8 mouse cellular contexts compared by ENCODE assay signal in the genomic region with DNA sequence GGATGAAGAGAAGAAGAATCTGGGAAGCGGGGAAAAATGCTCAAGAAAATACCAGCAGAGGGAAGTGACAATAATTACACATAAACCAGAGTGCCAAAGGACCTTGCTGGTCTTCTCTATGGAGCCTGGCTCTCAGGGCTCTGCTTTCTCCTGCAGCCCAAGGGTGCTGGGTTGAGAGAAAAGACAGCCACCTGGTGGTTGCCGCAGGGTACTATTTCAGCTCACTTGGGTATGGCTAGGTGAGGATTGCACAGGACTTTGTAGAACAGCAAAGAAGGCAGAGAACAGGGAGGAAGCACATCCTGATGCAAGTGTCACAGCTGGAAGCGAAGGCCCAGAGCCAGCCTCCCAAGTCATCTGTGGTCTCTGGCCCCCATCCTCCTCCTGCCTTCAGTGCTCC.
A peak's percentile ranks its signal among the peaks of the same experiment; 100 is the strongest.
DNase-seq lines count a peak whose midpoint lies in the region; ATAC-seq lines count a peak whose summit lies in the region.

No protein-coding gene starts in this region.

- H3K27me3 ChIP-seq in embryonic facial prominence, embryonic 14.5 days (replicated peaks; ENCODE audit: control insufficient read depth, insufficient read depth, low read length), result no peaks in the 10 kb centered on the region
- no peaks in the 10 kb centered on the region for H3K27me3 ChIP-seq in neural tube, embryonic 12.5 days (replicated peaks)

- H3K4me2 ChIP-seq in embryonic facial prominence, embryonic 14.5 days (ENCODE audit: low read depth, low read length), result no peak overlapping the region
- H3K4me2 ChIP-seq in neural tube, embryonic 12.5 days (replicated peaks), result no peak overlapping the region

- no peaks in the 10 kb centered on the region for H3K36me3 ChIP-seq in embryonic facial prominence, embryonic 14.5 days (ENCODE audit: control insufficient read depth, insufficient read depth, low read length)
- no peaks in the 10 kb centered on the region for H3K36me3 ChIP-seq in neural tube, embryonic 12.5 days

- H3K4me3 ChIP-seq in embryonic facial prominence, embryonic 14.5 days (ENCODE audit: low read depth, low read length), result no peak overlapping the region
- no peak overlapping the region for H3K4me3 ChIP-seq in neural tube, embryonic 12.5 days

- H3K4me1 ChIP-seq in embryonic facial prominence, embryonic 14.5 days (ENCODE audit: control insufficient read depth, insufficient read depth, low read length), result no peaks in the 10 kb centered on the region
- H3K4me1 ChIP-seq in neural tube, embryonic 12.5 days, result no peaks in the 10 kb centered on the region

- no peak overlapping the region for H3K9ac ChIP-seq in embryonic facial prominence, embryonic 14.5 days (ENCODE audit: low read depth, low read length)
- H3K9ac ChIP-seq in neural tube, embryonic 12.5 days, result no peak overlapping the region

- H3K9me3 ChIP-seq in embryonic facial prominence, embryonic 14.5 days (ENCODE audit: control insufficient read depth, low read length), result no peaks in the 10 kb centered on the region
- no peaks in the 10 kb centered on the region for H3K9me3 ChIP-seq in neural tube, embryonic 12.5 days

- WGBS in embryonic facial prominence, embryonic 14.5 days, result 53% methylated on average over 3 of the region's 3 CpGs
- 56% methylated on average over 3 of the region's 3 CpGs for WGBS in neural tube, embryonic 12.5 days

- H3K27ac ChIP-seq in embryonic facial prominence, embryonic 14.5 days (replicated peaks; ENCODE audit: low read depth, low read length), result no peak overlapping the region
- H3K27ac ChIP-seq in neural tube, embryonic 12.5 days, result no peak overlapping the region

- ATAC-seq in cerebellum, adult (ENCODE audit: insufficient number of reproducible peaks, low FRiP score, low TSS enrichment), result no peak
- peak; percentile 63; the same call in 1 of the 2 replicates for ATAC-seq in embryonic facial prominence, embryonic 14.5 days (ENCODE audit: low read depth)
- ATAC-seq in neural tube, embryonic 12.5 days (ENCODE audit: low FRiP score, low read depth), result peak; percentile 66; the same call in 1 of the 2 replicates
- no peak for ATAC-seq in megakaryocyte-erythroid progenitor cell, adult 5-6 weeks (replicated peaks; ENCODE audit: low FRiP score, low TSS enrichment, poor library complexity, severe bottlenecking)

- DNase-seq in cerebellum, adult 11 months, result peak; percentile 33
- DNase-seq in adrenal gland, adult 2 months, result peak; percentile 36
- peak; percentile 47 for DNase-seq in embryonic facial prominence, embryonic 14.5 days (ENCODE audit: low spot score)
- DNase-seq in kidney, adult 11 months, result peak; percentile 1
- peak; percentile 61 to 65 for DNase-seq in left cerebral cortex, postnatal 36 days (ENCODE audit: low spot score in 2 of 2)

- intact Hi-C loops in left cerebral cortex, postnatal 36 days (cut with DNase I), result loop anchor here (2.0 kb wide), 1 partner anchor 783 kb away; no protein-coding TSS in a partner anchor

Comparison
In these comparisons a context has a peak if more than half of its experiments do, and no peak if none do; other contexts are left out.
1. DNase-seq: peak in every context shown above with its lines; median percentile 63 in left cerebral cortex, postnatal 36 days; 47 in embryonic facial prominence, embryonic 14.5 days; 36 in adrenal gland, adult 2 months; 33 in cerebellum, adult 11 months; 1 in kidney, adult 11 months.
2. ATAC-seq: peak in embryonic facial prominence, embryonic 14.5 days (single experiment) and neural tube, embryonic 12.5 days (single experiment); none in cerebellum, adult (single experiment) and megakaryocyte-erythroid progenitor cell, adult 5-6 weeks (single experiment).